7 mouse cellular contexts compared by ENCODE assay signal in genomic region chr14:47181497-47182290, GRCm38 (mm10). TPM values are rescaled to one million over a fixed set of nuclear protein-coding genes. Genes with fewer than 3 reads are reported as not detected.
DNase-seq lines count a peak whose midpoint lies in the region; ATAC-seq lines count a peak whose summit lies in the region.

No protein-coding gene starts in this region.

- H3K4me2 ChIP-seq in midbrain, embryonic 14.5 days (ENCODE audit: low read length) = no peak overlapping the region
- no peak overlapping the region for H3K4me2 ChIP-seq in midbrain, embryonic 11.5 days

- H3K27ac ChIP-seq in midbrain, embryonic 14.5 days (replicated peaks; ENCODE audit: low read depth, low read length) = no peak overlapping the region
- no peak overlapping the region for H3K27ac ChIP-seq in midbrain, embryonic 11.5 days (ENCODE audit: low read depth, low read length)

- no peaks in the 10 kb centered on the region for H3K4me1 ChIP-seq in midbrain, embryonic 14.5 days (ENCODE audit: control insufficient read depth, insufficient read depth, low read length)
- no peaks in the 10 kb centered on the region for H3K4me1 ChIP-seq in midbrain, embryonic 11.5 days (ENCODE audit: control insufficient read depth, insufficient read depth, low read length)

- H3K4me3 ChIP-seq in midbrain, embryonic 14.5 days (replicated peaks; ENCODE audit: low read depth, low read length) = no peak overlapping the region
- no peak overlapping the region for H3K4me3 ChIP-seq in midbrain, embryonic 11.5 days (ENCODE audit: low read depth, low read length)

- H3K9ac ChIP-seq in midbrain, embryonic 14.5 days (replicated peaks; ENCODE audit: low read length) = no peak overlapping the region
- no peak overlapping the region for H3K9ac ChIP-seq in midbrain, embryonic 11.5 days (ENCODE audit: low read length)

- WGBS in midbrain, embryonic 14.5 days = 61% methylated on average over 11 of the region's 11 CpGs
- WGBS in midbrain, embryonic 11.5 days = 69% methylated on average over 11 of the region's 11 CpGs

- no peaks in the 10 kb centered on the region for H3K9me3 ChIP-seq in midbrain, embryonic 14.5 days (ENCODE audit: control insufficient read depth, low read length)
- no peaks in the 10 kb centered on the region for H3K9me3 ChIP-seq in midbrain, embryonic 11.5 days (ENCODE audit: control insufficient read depth, low read length)

- ATAC-seq in midbrain, embryonic 14.5 days (ENCODE audit: low FRiP score, low TSS enrichment) = no peak
- no peak for ATAC-seq in midbrain, embryonic 11.5 days (ENCODE audit: low FRiP score)

- DNase-seq in midbrain, embryonic 14.5 days = peak; percentile 70
- DNase-seq in midbrain, embryonic 11.5 days (ENCODE audit: low spot score, missing footprints) = no peak
- DNase-seq in T-cell, adult 2 months (ENCODE audit: low spot score) = peak; percentile 20
- DNase-seq in cerebellum, postnatal 14 days = peak; percentile 78 to 91
- DNase-seq in heart, postnatal 10 days = peak; percentile 68 to 86
- DNase-seq in left cerebral cortex, postnatal 10 days (ENCODE audit: extremely low spot score in 1 of 2, low spot score in 2 of 2) = peak; percentile 26 to 77
- peak; percentile 39 for DNase-seq in retina, postnatal 7 days (ENCODE audit: low read depth, low spot score)

- H3K36me3 ChIP-seq in midbrain, embryonic 14.5 days (ENCODE audit: control insufficient read depth, insufficient read depth, low read length) = no peaks in the 10 kb centered on the region
- no peaks in the 10 kb centered on the region for H3K36me3 ChIP-seq in midbrain, embryonic 11.5 days (ENCODE audit: control insufficient read depth, insufficient read depth, low read length)

- no peaks in the 10 kb centered on the region for H3K27me3 ChIP-seq in midbrain, embryonic 14.5 days (ENCODE audit: control insufficient read depth, insufficient read depth, low read length)
- no peaks in the 10 kb centered on the region for H3K27me3 ChIP-seq in midbrain, embryonic 11.5 days (ENCODE audit: control insufficient read depth, insufficient read depth, low read length)

- intact Hi-C loops in heart, postnatal 10 days (cut with DNase I) = loop anchor here (5.0 kb wide), 1 partner anchor 34 kb away; no protein-coding TSS in a partner anchor
- intact Hi-C loops in left cerebral cortex, postnatal 10 days (cut with DNase I) = loop anchor here (10.0 kb wide), 1 partner anchor 307 kb away; no protein-coding TSS in a partner anchor

RNA-seq across cellular contexts. Expression of gene Gch1, which starts 7.5 kb away (rescaled TPM):
- 6.2 and 6.8 TPM in 2 replicates for polyA plus RNA-seq in midbrain, embryonic 14.5 days (2014; fragmentation: Nextera tagmentation; extraction: Ambion mirVana)
- 2.1 and 2.9 TPM in 2 replicates for polyA plus RNA-seq in midbrain, embryonic 11.5 days (2014; fragmentation: Nextera tagmentation; extraction: Ambion mirVana)
- total RNA-seq in heart, postnatal 10 days (2021) = 1 to 10 TPM; 7.2 to 7.8 TPM
- 1 to 10 TPM; 1.1 to 1.4 TPM for total RNA-seq in left cerebral cortex, postnatal 10 days (2021)
